Mouse (Mus musculus): ENCODE measurements around the gene Ctu2.

Ctu2 gene

DNA sequence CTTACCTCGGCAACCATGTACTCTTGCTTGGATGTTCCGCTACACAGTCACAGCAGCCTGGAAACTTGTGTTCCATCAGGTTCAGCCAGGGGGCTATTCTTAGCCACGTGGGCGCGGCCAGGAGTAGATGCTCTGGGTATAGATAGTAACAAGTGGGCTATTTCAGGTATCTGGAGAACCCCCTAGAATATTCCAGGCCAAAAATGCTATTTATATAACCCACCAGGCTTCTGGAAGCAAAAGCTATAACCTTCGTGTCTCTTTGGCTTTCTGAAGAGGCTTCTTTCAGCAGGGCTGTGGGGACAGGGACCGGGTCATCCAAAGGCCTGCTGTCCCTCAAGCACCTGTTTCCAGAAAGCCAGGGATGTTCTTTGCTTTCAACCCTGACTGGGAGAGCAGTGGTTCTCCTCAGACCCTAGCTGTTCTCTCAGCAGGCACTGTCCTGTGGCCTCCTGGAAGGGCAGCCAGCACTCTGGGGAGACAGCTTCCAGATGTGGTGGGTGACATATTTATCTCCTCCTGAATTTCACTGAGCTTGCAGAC lies 24.7 kb upstream of the Ctu2 start:
- DNase-seq, result no peak

DNA sequence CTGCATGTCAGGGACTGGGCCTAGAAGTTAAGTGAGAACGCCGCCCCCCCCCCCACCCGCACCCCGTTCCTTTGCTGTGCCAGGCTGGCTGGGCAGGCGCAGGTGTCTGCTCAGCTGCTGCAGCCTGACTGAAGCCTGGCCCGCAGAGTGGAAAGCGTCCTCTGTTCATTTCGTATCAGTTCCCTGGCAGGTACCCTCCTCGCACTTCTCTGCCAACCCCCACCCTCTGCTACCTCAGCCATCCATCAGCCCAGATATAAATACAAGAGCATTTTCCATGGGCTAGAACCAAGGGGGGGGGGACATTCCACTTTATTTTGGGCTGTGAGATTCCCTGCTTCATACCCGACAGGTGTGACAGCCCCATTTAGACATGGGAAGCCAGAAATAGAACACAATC lies 23.8 kb upstream of the Ctu2 start:
- no peak for DNase-seq

DNA sequence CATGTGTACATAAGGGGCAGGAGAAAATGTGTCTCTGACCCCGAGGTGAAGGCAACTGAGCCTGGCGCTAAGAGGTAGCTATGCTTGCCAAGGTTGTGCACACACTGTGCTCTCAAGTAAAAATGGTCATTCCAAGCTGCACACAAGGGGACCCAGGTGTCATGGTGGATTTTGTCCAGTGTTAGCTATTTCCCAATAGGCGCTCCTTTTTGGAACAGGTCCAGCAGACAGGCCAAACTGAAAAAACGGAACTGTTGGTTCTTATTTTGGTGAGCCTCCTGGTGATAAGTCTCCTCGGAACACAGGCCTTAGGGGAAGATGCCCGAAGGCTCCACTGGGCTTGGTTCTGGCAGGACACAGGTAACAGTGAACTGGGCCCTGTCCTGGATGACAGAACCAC lies 21.5 kb upstream of the Ctu2 start:
- DNase-seq, result no peak

- DNase-seq, result no peak
These were observed 18.8 kb upstream of the Ctu2 start for GRCm38 (mm10) chr8:122457171-122457570.

GRCm38 (mm10) chr8:122459218-122459900 lies 16.6 kb upstream of the Ctu2 start:
- no peak for DNase-seq

DNA sequence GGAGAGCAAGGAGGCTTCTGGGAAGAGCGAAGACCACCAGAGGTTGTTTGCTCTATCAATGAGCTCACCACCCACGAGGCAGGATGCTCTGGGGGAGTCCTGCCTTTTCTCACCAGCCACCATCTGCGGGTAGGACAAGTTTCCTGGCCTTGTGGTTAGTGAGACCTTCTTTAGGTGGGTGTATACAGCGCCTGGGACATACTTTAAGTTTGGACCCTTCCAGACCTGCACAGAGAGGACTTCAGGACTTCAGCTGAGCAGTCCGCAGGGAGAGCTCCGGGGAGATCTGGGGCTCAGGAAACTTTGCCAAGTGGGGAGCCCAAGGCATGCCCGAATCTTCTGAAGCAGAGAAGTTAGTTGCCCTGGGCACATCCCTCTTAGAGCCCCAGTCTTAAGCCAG lies 16.0 kb upstream of the Ctu2 start:
- no peak for DNase-seq

DNA sequence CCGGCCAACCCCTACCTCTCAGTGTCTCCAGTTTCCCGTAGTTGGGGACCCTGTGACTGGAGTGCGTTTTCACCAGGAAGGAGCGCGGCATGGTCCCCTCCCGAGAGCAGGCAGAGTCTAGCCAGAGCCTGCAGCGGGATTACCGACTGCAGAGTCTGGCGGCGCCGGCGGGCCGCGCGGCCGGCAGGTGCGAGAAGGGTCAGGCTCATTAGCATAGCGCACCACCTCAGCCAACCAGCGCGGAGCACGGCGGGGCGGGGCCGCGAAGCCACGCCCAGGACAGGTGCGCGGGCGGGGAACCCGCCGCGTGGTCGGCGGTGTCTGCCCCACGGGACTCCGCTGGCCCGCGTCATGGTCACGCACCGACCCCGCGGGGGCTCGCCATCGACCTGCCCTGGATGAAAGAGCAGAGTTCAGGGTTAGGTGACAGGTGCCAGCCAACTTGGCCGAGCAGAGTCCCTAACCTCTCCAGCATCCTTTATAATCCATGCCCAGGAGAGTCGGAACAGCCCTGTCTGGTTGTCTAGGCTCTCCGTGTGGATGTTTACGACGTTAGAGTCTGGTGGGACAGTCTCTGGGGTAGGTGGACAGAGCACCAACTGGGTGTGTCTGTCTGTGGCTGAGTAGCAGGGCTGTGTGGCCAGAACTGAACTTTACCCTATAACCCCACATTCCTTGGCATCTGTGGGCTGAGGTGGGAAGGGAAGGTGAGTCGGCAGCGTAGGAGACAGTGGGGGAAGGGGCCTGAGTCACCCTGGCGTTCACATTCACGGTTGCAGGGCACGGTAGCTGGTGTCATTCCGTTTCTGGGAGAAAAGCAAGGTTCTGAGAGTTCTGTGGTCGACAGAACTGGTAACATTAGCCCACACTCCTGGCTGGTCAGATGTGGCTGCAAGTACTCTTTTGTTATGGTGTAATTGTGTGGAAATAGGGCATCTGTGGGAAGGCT lies 15.1 kb upstream of the Ctu2 start, which contains the start of gene Snai3:
Gene Snai3 (minus strand): TSS at position 210 of the 949 bp plus-strand sequence.
- DNase-seq, result peak; percentile 66

GRCm38 (mm10) chr8:122461473-122462148 lies 14.3 kb upstream of the Ctu2 start:
- no peak for DNase-seq

DNA sequence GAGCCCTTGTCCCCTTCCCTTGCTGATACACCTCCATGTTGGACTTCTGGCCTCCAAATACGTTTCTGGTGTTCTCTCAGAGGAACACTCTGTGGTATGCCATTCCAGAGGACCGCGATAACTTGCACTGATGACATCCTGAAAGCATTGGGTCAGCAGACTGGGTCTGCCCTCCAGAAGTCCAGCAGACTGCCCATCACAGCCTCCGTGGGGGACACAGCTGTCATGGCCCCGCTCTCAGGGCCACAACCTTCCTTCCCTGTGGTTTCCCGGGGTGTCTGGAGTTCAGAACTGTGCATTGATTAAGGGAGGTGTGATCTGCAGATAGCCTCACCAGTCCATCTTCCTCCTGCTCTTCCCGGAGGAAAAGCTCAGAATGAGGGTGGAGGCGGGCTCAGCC lies 13.4 kb upstream of the Ctu2 start:
- DNase-seq, result no peak

DNA sequence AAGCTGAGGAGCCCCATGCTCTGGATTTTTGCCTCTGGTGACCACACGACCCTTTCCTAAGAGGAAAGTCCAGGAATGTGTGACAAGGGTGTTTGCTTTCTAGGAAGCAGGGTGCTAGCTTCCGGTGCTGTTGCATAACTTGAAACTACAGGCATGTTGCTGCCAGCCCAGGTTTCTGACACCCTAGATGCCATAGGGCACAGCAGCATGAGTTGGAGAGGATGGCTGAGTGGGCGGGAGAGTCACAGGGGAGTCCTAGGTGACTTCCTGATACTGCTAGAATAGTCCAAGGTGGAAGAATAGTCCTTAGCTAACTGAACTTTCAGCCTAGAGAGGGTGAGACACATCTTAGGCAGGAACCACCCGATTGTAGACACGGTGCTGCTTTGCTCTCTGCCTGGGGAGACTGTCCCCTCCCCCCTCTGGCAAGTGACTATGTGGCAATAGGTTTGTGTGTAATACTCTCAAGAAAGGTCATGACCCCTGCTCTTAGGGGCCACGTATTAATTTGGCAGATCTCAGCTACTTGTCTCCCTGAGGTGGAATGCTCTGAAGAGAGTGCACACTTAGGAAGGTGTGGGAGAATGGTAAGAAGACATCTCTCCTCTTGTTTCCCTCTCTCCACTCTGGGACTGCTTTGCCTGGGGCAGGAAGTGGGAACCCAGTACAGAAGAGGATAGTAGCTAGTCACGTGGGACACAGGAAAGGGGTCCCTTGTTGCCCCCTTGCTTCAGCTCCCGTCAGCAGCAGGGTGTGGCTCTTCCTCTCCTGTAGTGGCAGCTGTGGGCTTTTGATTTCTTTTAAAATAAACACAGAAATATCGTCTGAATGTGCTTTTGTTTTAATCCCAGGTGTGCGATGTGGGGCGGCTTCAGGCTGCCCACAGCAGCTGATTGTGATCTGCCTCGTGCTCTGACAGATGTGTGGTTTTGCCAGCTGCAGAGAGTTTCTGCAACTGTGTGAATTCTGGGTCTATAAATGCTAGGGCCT lies 12.0 kb upstream of the Ctu2 start:
- no peak for DNase-seq

DNA sequence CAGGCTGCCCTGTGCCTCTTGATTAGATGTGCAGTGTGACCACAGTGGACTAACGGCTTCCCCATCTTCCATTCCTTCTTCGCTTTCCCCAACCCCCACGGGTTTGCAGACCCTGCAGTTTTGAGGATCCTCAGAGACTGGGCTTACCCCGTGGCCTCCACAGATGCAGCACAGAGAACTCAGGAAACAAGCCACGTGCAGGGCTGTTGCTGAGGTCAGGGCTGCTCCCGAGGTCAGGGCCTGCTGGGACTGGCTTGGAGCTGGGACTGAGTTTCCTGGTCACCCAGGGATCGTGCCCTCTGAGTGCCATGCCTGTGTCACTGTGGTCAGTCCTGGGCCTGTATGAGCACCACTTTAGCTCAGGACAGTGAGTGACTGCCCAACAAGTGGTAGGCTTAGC lies 11.0 kb upstream of the Ctu2 start:
- DNase-seq, result no peak

- DNase-seq, result no peak
These were observed 8.1 kb upstream of the Ctu2 start for GRCm38 (mm10) chr8:122467816-122468215.

DNA sequence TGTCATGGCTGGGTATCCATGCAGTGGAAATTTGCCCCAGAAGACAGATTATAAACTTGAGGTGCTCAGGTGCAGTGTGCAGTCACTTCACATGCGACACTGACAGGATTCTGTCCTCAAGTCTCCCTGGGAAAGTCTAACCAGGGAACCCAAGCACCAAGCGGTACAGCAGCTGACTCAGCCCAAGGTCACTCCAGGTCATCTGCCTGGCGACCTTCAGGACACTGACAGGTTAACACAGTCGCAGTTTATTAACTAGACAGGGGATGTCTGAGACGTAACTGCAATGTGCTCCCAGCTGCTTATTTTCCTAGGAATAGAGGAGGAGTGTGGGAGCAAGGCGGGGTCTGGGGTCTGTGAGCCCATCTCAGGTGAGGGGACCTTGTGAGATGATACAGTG lies 6.5 kb upstream of the Ctu2 start:
- DNase-seq, result no peak

- no peak for DNase-seq
These were observed 6.0 kb upstream of the Ctu2 start for GRCm38 (mm10) chr8:122469965-122470364.

GRCm38 (mm10) chr8:122470691-122471090 lies 5.3 kb upstream of the Ctu2 start:
- no peak for DNase-seq

DNA sequence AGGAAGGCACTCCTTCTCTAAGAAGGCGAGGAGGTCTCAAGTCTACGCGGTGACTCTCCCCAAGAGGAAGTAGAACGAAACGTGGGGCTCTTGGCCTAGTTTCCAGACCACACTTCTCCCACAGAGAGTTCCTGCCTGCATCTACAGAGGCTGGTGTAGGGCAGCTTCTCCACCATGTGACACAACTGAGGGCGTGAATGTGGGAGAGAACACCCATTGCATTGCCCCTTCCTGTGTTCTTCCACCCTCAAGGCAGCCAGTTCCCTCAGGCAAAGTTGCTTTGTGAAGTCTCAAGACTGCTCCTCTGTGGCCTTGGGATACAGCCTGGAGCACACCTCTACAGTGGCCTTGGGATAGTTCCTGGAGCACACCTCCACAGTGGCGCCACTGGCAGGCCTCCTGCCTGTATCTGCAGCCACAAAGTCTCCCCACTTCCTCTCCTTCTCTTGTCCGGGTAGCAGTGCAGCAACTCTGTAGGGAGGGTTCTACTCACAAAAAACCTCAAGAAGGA lies 2.0 kb upstream of the Ctu2 start:
- no peak for DNase-seq

DNA sequence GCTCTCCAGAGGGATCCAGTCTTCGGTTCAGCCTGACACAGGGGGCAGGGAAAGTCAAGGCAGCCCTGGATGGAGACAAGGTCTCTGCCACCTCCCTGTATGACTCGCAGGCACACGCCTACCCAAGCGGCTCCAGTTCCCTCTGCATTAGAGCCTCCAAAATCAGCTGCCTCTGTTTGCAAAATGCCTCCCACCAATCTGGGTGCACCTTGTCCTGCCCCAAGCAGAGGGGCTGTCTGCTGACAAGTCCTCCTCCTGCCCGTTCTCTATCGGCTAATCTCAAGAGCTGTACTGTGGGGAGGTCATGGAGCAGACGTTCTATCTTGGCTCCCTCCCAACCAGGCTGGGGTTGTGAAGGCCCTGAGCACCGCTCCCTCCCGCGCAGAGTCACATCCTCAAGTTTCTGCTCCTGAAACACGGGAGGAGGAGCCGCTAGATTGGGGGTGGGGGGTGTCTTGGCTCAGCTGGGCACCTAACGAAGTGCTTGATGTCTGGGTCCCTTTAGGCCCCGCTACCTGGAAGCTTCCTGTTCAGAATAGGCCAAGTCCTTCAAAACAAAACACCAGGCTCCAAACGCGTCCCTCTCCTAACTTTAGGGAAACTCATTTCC lies 887 bp upstream of the Ctu2 start:
- DNase-seq, result peak; percentile 49

- DNase-seq, result no peak
These were observed 6.5 kb downstream of the Ctu2 start for GRCm38 (mm10) chr8:122482448-122482847.

DNA sequence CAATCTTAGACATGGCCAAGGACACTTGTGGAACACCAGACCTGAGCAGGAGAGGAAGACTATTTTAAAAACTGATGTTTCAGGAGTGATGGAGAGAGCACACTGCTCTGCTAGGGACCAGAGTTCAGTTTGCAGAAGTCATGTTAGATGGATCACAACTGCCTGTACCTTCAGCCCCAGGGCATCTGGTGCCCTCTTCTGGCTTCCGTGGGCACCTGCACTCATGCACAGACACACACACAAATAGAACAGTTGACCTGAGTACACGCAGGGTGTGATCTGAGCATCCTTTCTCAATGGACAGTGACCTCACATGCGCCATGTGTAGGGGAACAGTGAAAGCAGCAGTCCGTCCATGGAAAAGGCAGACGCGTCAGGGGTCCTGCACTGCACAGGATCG lies 7.9 kb downstream of the Ctu2 start:
- DNase-seq, result no peak

DNA sequence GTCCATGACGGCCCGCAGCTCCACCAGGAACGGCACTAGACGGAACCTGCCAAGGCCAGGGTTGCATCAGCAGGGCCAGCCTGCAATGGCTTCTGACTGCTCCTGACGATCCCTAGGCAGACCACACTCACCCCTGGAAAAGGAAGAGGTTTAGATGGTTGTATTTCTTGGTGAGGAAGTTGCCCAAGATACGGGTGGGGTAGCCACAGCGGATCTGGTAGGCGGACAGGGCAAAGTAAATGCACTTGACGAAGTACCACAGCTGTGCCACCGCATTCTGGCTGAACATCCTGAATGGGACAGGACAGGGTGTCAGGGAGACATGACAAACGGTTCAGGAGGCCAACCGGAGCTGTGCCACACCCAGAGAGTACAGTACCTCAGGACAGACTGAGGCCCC lies 8.9 kb downstream of the Ctu2 start:
- no peak for DNase-seq

- no peak for DNase-seq
These were observed 12.4 kb downstream of the Ctu2 start for GRCm38 (mm10) chr8:122488387-122488786.
